Mouse (Mus musculus): ENCODE measurements around the gene Pbld1. TPM values are rescaled to one million over a fixed set of nuclear protein-coding genes. Genes with fewer than 3 reads are reported as not detected.

Gene Pbld1
- polyA plus RNA-seq, 1 experiment from 2014 or later: 0.96 TPM

Other genes starting within 250 kb of the Pbld1 start
- gene Tet1, start 151.2 kb upstream of the Pbld1 start, polyA plus RNA-seq (2014; fragmentation: Nextera tagmentation; extraction: Ambion mirVana): 33.3 and 36.0 TPM in 2 replicates
- 9.6 and 10.6 TPM in 2 replicates for gene Slc25a16, start 139.5 kb upstream of the Pbld1 start, polyA plus RNA-seq (2014; fragmentation: Nextera tagmentation; extraction: Ambion mirVana)
- 22.0 and 25.2 TPM in 2 replicates for gene Dna2, start 113.1 kb upstream of the Pbld1 start, polyA plus RNA-seq (2014; fragmentation: Nextera tagmentation; extraction: Ambion mirVana)
- 21.0 and 23.2 TPM in 2 replicates for gene Rufy2, start 79.9 kb upstream of the Pbld1 start, polyA plus RNA-seq (2014; fragmentation: Nextera tagmentation; extraction: Ambion mirVana)
- gene Hnrnph3, start 35.9 kb upstream of the Pbld1 start, polyA plus RNA-seq (2014; fragmentation: Nextera tagmentation; extraction: Ambion mirVana): 172 and 174 TPM in 2 replicates
- gene Pbld2, start 35.8 kb upstream of the Pbld1 start, polyA plus RNA-seq (2014; fragmentation: Nextera tagmentation; extraction: Ambion mirVana): 0.76 and 1.7 TPM in 2 replicates
- gene Atoh7, start 39.5 kb downstream of the Pbld1 start, polyA plus RNA-seq (2014; fragmentation: Nextera tagmentation; extraction: Ambion mirVana): 1.1 and 2.0 TPM in 2 replicates
- 0.12 TPM in 1 of 2 replicates, not detected in the other for gene Mypn, start 143.8 kb downstream of the Pbld1 start, polyA plus RNA-seq (2014; fragmentation: Nextera tagmentation; extraction: Ambion mirVana)
- 53.9 and 54.6 TPM in 2 replicates for gene Herc4, start 183.6 kb downstream of the Pbld1 start, polyA plus RNA-seq (2014; fragmentation: Nextera tagmentation; extraction: Ambion mirVana)